Mouse (Mus musculus) gastrocnemius, postnatal 25 days (tissue): Measurements from ENCODE around the gene Vmn2r68. TPM values are rescaled to one million over a fixed set of nuclear protein-coding genes. Genes with fewer than 3 reads are reported as not detected.

Experiments used
- DNase-seq: peaks from one replicate; pipeline ENCODE4 v3.0.0; 2022
- long read RNA-seq, 2 experiments: library from polyadenylated mRNA; stranded (forward); transcript quantifications; one replicate each; pipeline ENCODE4 v2.0.0; 2021
- total RNA-seq, 2 experiments: library from RNA; stranded (reverse); gene quantifications; 1 replicate in 1 of 2; 2 replicates in 1 of 2; pipeline ENCODE4 v1.2.3; 2021

The Vmn2r68 gene
- not detected for total RNA-seq
- long read RNA-seq, experiment 1, result 0 reads
- long read RNA-seq, experiment 2, result 0 reads

- DNase-seq, result no peak
Measured at GRCm38 (mm10) chr7:85237683-85238082, at the start of gene Vmn2r68. Gene Vmn2r68, minus strand, starts transcription at chr7:85237783.

Other genes starting within 250 kb of the Vmn2r68 start
- not detected for gene Vmn2r66, start 225.5 kb downstream of the Vmn2r68 start, total RNA-seq
- gene Vmn2r67, start 81.8 kb downstream of the Vmn2r68 start, total RNA-seq, result not detected
- gene Vmn2r69, start 178.1 kb upstream of the Vmn2r68 start, total RNA-seq, result not detected